Mouse (Mus musculus) heart, adult 2 months (tissue): ENCODE data around the gene 4833427G06Rik. TPM values are rescaled to one million over a fixed set of nuclear protein-coding genes. Genes with fewer than 3 reads are reported as not detected.

Experiments
- DNase-seq, 2 experiments: peaks; one replicate each; pipeline ENCODE4 v3.0.0; 2021
- H3K27ac ChIP-seq: fragments of 200-600 bp; 2 replicates; pipeline ENCODE4 v1.8.1; 2022
- H3K27me3 ChIP-seq: fragments of 200-500 bp; 2 replicates; pipeline ENCODE4 v1.6.1; 2012; ENCODE audit warnings: mild to moderate bottlenecking, low read length, inconsistent platforms, mixed read lengths; ENCODE audit not compliant: control insufficient read depth, insufficient read depth
- H3K36me3 ChIP-seq: fragments of 200-500 bp; 2 replicates; pipeline ENCODE4 v1.6.1; 2012; ENCODE audit warnings: low read length, inconsistent platforms; ENCODE audit not compliant: control insufficient read depth, insufficient read depth
- H3K4me1 ChIP-seq: fragments of 200-500 bp; 2 replicates; pipeline ENCODE4 v1.6.1; 2011; ENCODE audit warnings: low read length; ENCODE audit not compliant: control insufficient read depth, insufficient read depth
- H3K4me3 ChIP-seq: fragments of 200-600 bp; 2 replicates; pipeline ENCODE4 v1.8.1; 2022
- H3K79me2 ChIP-seq: fragments of 200-500 bp; replicated peaks from 2 replicates; pipeline ENCODE4 v1.6.1; 2012; ENCODE audit warnings: mild to moderate bottlenecking, inconsistent platforms, low read length, moderate library complexity, mixed read lengths; ENCODE audit not compliant: control insufficient read depth, insufficient read depth
- H3K9ac ChIP-seq: fragments of 200-500 bp; 2 replicates; pipeline ENCODE4 v1.6.1; 2012; ENCODE audit warnings: low read depth, mild to moderate bottlenecking, control low read depth, inconsistent platforms, low read length, mixed read lengths
- CTCF ChIP-seq: fragments of 200-600 bp; IDR thresholded peaks from 2 replicates; pipeline ENCODE4 v1.8.1; 2022; ENCODE audit warnings: antibody characterized with exemption, mild to moderate bottlenecking, moderate library complexity
- EP300 ChIP-seq: fragments of 200-500 bp; IDR thresholded peaks from 2 replicates; pipeline ENCODE4 v1.6.1; 2011; ENCODE audit warnings: low read depth, low read length, control low read depth; ENCODE audit not compliant: insufficient read depth
- POLR2A ChIP-seq: fragments of 200-500 bp; IDR thresholded peaks from 2 replicates; pipeline ENCODE4 v1.6.1; 2011; ENCODE audit warnings: mild to moderate bottlenecking, low read depth, low read length, control low read depth; ENCODE audit not compliant: insufficient read depth
- WGBS: fragments of 180-500 bp; shearing (Covaris S2); methylation state at CpG from one replicate; pipeline ENCODE4 v1.1.7; 2018; 5-methylcytosine and 5-hydroxymethylcytosine counted together
- intact Hi-C: fragments of 180-260 bp; cut with DNase I; formaldehyde crosslinking; loops from one replicate; pipeline ENCODE4 v1.15.1; 2025
- polyA plus RNA-seq: library from polyadenylated mRNA; depleted of rRNA; stranded (reverse); fragments of >200 nt; gene quantifications from 2 replicates; pipeline ENCODE4 v1.2.3, GENCODE M21; 2012
- total RNA-seq, 2 experiments: library from RNA; stranded (reverse); gene quantifications; 2 replicates each; pipeline ENCODE4 v1.2.3; 2021

The 4833427G06Rik gene
- total and polyA plus RNA-seq, 3 experiments = 0.12 TPM; not detected in 2

- Histone ChIP-seq H3K79me2 (no peaks in the 10 kb centered on the region), H3K9ac (no peak overlapping the region), H3K36me3 (no peaks in the 10 kb centered on the region), H3K4me1 (no peaks in the 10 kb centered on the region), H3K27ac (no peak overlapping the region), H3K27me3 (no peaks in the 10 kb centered on the region), H3K4me3 (no peak overlapping the region)
- no peak for DNase-seq
- intact Hi-C loops = no loop called here
- TF ChIP-seq EP300 (no peak), CTCF (no peak), POLR2A (no peak)
- WGBS = 71% methylated on average over 1 of the region's 1 CpGs
These were observed 36.4 kb upstream of the 4833427G06Rik start for GRCm38 (mm10) chr9:51138301-51138700.

- TF ChIP-seq CTCF (no peak), POLR2A (no peak), EP300 (no peak)
- H3K4me1 ChIP-seq = no peaks in the 10 kb centered on the region
- no peak for DNase-seq
- no peak overlapping the region for H3K9ac ChIP-seq
- no peaks in the 10 kb centered on the region for H3K27me3 ChIP-seq
- 76% methylated on average over 1 of the region's 1 CpGs for WGBS
- no peaks in the 10 kb centered on the region for H3K79me2 ChIP-seq
- intact Hi-C loops = no loop called here
- H3K36me3 ChIP-seq = no peaks in the 10 kb centered on the region
- H3K27ac ChIP-seq = no peak overlapping the region
- no peak overlapping the region for H3K4me3 ChIP-seq
These were observed 36.0 kb upstream of the 4833427G06Rik start for GRCm38 (mm10) chr9:51137836-51138235.

- Histone ChIP-seq H3K4me3 (no peak overlapping the region), H3K36me3 (no peaks in the 10 kb centered on the region), H3K27me3 (no peaks in the 10 kb centered on the region), H3K9ac (no peak overlapping the region), H3K4me1 (no peaks in the 10 kb centered on the region), H3K27ac (no peak overlapping the region), H3K79me2 (no peaks in the 10 kb centered on the region)
- DNase-seq = no peak
- TF ChIP-seq CTCF (no peak), EP300 (no peak), POLR2A (no peak)
- 81% methylated on average over 4 of the region's 4 CpGs for WGBS
- intact Hi-C loops = no loop called here
These were observed 35.6 kb upstream of the 4833427G06Rik start for GRCm38 (mm10) chr9:51137432-51137831.

- Histone ChIP-seq H3K4me1 (no peaks in the 10 kb centered on the region), H3K27ac (no peak overlapping the region), H3K9ac (no peak overlapping the region), H3K36me3 (no peaks in the 10 kb centered on the region), H3K79me2 (no peaks in the 10 kb centered on the region), H3K4me3 (no peak overlapping the region), H3K27me3 (no peaks in the 10 kb centered on the region)
- 67% methylated on average over 3 of the region's 3 CpGs for WGBS
- TF ChIP-seq POLR2A = no peak
- peak; percentile 77 for TF ChIP-seq CTCF
- TF ChIP-seq EP300 = no peak
- intact Hi-C loops = no loop called here
- DNase-seq = peak in 1 of 2 experiments; percentile 37
These were observed 35.1 kb upstream of the 4833427G06Rik start for GRCm38 (mm10) chr9:51136985-51137384.

- H3K27ac ChIP-seq = no peak overlapping the region
- no peak for TF ChIP-seq EP300
- no peak for TF ChIP-seq POLR2A
- TF ChIP-seq CTCF = no peak
- no peaks in the 10 kb centered on the region for H3K36me3 ChIP-seq
- no peak overlapping the region for H3K4me3 ChIP-seq
- no peaks in the 10 kb centered on the region for H3K27me3 ChIP-seq
- H3K9ac ChIP-seq = no peak overlapping the region
- no peaks in the 10 kb centered on the region for H3K4me1 ChIP-seq
- intact Hi-C loops = no loop called here
- 49% methylated on average over 4 of the region's 4 CpGs for WGBS
- DNase-seq = no peak
- no peaks in the 10 kb centered on the region for H3K79me2 ChIP-seq
These were observed 12.9 kb upstream of the 4833427G06Rik start for GRCm38 (mm10) chr9:51114767-51115166.

- no peaks in the 10 kb centered on the region for H3K4me1 ChIP-seq
- no peak for DNase-seq
- intact Hi-C loops = no loop called here
- peaks cover 2% of the 10 kb centered on the region for H3K27me3 ChIP-seq
- 64% methylated on average over 2 of the region's 2 CpGs for WGBS
- TF ChIP-seq EP300 (no peak), CTCF (no peak), POLR2A (no peak)
- H3K79me2 ChIP-seq = no peaks in the 10 kb centered on the region
- H3K9ac ChIP-seq = no peak overlapping the region
- H3K36me3 ChIP-seq = no peaks in the 10 kb centered on the region; the same call in 1 of the 2 replicates
- H3K4me3 ChIP-seq = no peak overlapping the region
- no peak overlapping the region for H3K27ac ChIP-seq
These were observed 3.9 kb upstream of the 4833427G06Rik start for GRCm38 (mm10) chr9:51105751-51106150.
